Mouse (Mus musculus): ENCODE results near the gene Cfap46. TPM values are rescaled to one million over a fixed set of nuclear protein-coding genes. Genes with fewer than 3 reads are reported as not detected.
"Not testable (repeated sequence)": the region's sequence is repeated elsewhere in the genome, so short reads cannot be mapped to it uniquely, and the experiment has no call there.

Cfap46 gene
- polyA plus RNA-seq, 1 experiment from 2014 or later = 0.14 TPM

DNA sequence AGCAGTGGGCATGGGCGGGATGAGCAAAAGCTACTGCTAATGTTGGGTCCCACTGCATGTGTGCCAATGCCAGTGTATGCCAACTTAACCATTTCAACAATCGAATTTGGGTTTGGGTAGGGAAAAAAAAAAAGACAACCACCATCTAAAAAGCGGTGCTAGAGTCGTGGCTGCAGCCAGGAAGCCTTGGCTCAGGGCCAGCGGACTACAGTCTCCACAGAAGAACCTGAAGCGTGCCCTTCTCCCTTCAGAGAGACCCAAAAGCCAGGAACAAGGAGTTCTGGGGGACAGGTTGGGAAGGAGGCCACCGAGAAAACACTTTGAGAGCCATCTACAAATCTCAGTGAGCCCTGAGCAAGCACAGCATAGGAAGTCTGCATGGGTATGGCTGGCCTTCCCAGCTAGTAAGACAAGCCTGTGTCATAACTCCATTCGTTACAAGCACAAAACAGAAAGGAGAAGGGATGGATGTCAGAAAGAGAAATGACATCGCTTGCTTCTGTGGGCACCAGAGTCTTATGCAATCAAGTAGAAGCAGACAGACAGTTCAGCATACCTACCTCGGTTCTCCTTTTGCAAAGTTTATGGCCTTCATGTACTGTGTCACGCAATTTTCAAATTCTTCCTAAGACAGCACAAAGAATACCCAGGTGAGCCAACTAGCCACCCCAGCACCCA is 1.6 kb downstream of the Cfap46 start:
- Histone ChIP-seq H3K4me1 (ENCODE audit: control insufficient read depth, insufficient read depth, low read length) (no peaks in the 10 kb centered on the region), H3K4me3 (replicated peaks; ENCODE audit: low read length) (no peak overlapping the region), H3K27me3 (ENCODE audit: control insufficient read depth, insufficient read depth, low read length) (no peaks in the 10 kb centered on the region), H3K9me3 (replicated peaks; ENCODE audit: control insufficient read depth, low read length) (no peaks in the 10 kb centered on the region), H3K36me3 (ENCODE audit: control insufficient read depth, insufficient read depth, low read length) (no peaks in the 10 kb centered on the region), H3K27ac (ENCODE audit: low read length) (no peak overlapping the region), H3K9ac (ENCODE audit: low read length) (no peak overlapping the region), H3K4me2 (ENCODE audit: low read depth, low read length) (no peak overlapping the region)
- no peak for ATAC-seq (ENCODE audit: insufficient read depth, low FRiP score)
- WGBS = 74% methylated on average over 11 of the region's 11 CpGs

DNA sequence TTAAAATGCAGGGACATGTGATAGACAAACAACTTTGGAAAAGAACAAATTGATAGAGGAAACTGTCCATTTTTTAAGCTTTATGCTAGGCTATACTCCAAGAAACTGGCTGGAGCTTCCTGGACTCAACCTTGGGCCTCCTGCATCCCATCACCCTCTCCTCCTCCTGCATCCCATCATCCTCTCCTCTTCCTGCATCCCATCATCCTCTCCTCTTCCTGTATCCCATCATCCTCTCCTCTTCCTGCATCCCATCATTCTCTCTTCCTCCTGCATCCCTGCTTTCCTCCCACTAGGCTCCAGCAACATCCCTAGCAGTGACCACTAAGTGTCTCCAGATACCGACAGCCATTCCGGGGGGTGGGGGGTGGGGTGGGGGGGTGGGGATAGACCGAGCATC is 7.2 kb downstream of the Cfap46 start:
- H3K4me2 ChIP-seq (ENCODE audit: low read depth, low read length) = no peak overlapping the region
- H3K36me3 ChIP-seq (ENCODE audit: control insufficient read depth, insufficient read depth, low read length) = no peaks in the 10 kb centered on the region
- no peak overlapping the region for H3K4me3 ChIP-seq (replicated peaks; ENCODE audit: low read length)
- no peak for ATAC-seq (ENCODE audit: insufficient read depth, low FRiP score)
- H3K9me3 ChIP-seq (replicated peaks; ENCODE audit: control insufficient read depth, low read length) = no peaks in the 10 kb centered on the region
- H3K27ac ChIP-seq (ENCODE audit: low read length) = no peak overlapping the region
- 82% methylated on average over 3 of the region's 3 CpGs for WGBS
- H3K9ac ChIP-seq (ENCODE audit: low read length) = no peak overlapping the region
- H3K27me3 ChIP-seq (ENCODE audit: control insufficient read depth, insufficient read depth, low read length) = no peaks in the 10 kb centered on the region
- no peaks in the 10 kb centered on the region for H3K4me1 ChIP-seq (ENCODE audit: control insufficient read depth, insufficient read depth, low read length)

DNA sequence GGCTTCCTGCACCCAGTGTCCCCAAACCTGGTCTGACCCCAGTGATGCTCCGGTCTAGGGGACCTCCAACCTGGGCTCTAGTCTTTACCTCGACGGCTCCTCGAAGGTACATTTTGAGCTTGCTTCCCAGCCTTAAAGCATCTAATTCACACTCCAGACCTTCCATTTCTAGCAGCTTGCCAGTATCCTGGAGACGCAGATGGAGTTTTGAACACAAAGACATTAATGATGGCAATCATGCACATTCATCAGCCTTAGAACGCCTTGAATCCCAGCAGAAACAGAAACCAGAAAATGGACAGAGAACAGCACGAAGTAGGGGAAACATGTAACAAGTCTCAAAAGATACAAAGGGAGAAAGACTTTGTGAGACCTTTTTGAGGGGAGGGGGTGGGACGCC is 16.7 kb downstream of the Cfap46 start:
- no peak for ATAC-seq (ENCODE audit: insufficient read depth, low FRiP score)
- H3K27ac ChIP-seq (ENCODE audit: low read length) = no peak overlapping the region

DNA sequence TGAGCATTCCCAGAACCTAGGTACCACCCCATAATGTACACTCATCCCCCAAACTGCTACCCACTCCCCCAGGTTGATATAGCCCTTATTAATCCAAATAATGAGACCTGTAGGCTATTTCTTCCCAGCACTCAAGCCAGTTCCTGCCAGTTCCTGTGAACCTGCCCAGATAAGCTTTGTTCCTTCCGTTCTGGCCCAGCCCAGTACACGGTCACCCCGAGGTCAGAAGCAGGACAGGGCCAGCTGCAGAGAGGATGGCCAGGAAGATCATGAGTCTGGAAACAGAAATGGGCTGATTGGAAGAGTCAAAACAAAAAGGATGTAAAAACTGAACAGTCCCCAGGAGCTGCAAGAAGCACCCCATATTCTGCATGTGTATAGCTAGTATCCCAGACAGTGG is 20.3 kb downstream of the Cfap46 start:
- H3K4me2 ChIP-seq (ENCODE audit: low read depth, low read length) = no peak overlapping the region
- 49% methylated on average over 3 of the region's 3 CpGs for WGBS

More for the DNA sequence above, 16.7 kb downstream of the Cfap46 start:
- Histone ChIP-seq H3K36me3 (ENCODE audit: control insufficient read depth, insufficient read depth, low read length) (no peaks in the 10 kb centered on the region), H3K4me1 (ENCODE audit: control insufficient read depth, insufficient read depth, low read length) (no peaks in the 10 kb centered on the region), H3K9me3 (replicated peaks; ENCODE audit: control insufficient read depth, low read length) (no peaks in the 10 kb centered on the region), H3K9ac (ENCODE audit: low read length) (no peak overlapping the region), H3K27me3 (ENCODE audit: control insufficient read depth, insufficient read depth, low read length) (no peaks in the 10 kb centered on the region), H3K4me3 (replicated peaks; ENCODE audit: low read length) (no peak overlapping the region), H3K4me2 (ENCODE audit: low read depth, low read length) (no peak overlapping the region)
- WGBS = 68% methylated on average over 8 of the region's 8 CpGs

DNA sequence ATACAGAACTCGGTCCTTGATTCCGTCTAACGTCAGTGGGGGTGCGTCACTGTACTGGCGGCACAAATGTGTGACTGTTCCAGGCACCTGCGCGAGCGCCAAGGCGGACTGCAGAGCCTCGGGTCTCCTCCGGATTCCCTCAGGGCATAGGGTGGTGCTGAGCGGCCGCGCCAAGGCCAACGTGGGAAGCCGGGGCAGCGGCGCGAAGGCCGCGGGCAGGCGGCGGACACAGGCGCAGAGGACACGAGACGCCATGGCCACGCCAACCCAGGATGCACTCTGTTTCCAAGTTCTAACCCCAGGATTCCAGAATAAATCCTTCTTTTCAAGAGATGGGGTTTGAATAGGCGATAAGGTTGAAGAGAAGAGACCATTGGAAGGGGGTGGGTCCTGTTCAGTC is 23.7 kb downstream of the Cfap46 start:
- H3K9me3 ChIP-seq (replicated peaks; ENCODE audit: control insufficient read depth, low read length); H3K9ac ChIP-seq (ENCODE audit: low read length); H3K27me3 ChIP-seq (ENCODE audit: control insufficient read depth, insufficient read depth, low read length); H3K4me3 ChIP-seq (replicated peaks; ENCODE audit: low read length); H3K27ac ChIP-seq (ENCODE audit: low read length); H3K4me2 ChIP-seq (ENCODE audit: low read depth, low read length); H3K36me3 ChIP-seq (ENCODE audit: control insufficient read depth, insufficient read depth, low read length); H3K4me1 ChIP-seq (ENCODE audit: control insufficient read depth, insufficient read depth, low read length); ATAC-seq (ENCODE audit: insufficient read depth, low FRiP score): not testable (repeated sequence)
- 86% methylated on average over 24 of the region's 28 CpGs for WGBS

More for the DNA sequence above, 20.3 kb downstream of the Cfap46 start:
- H3K27ac ChIP-seq (ENCODE audit: low read length) = no peak overlapping the region
- H3K36me3 ChIP-seq (ENCODE audit: control insufficient read depth, insufficient read depth, low read length) = no peaks in the 10 kb centered on the region
- no peak overlapping the region for H3K9ac ChIP-seq (ENCODE audit: low read length)
- no peaks in the 10 kb centered on the region for H3K4me1 ChIP-seq (ENCODE audit: control insufficient read depth, insufficient read depth, low read length)
- H3K4me3 ChIP-seq (replicated peaks; ENCODE audit: low read length) = no peak overlapping the region
- no peak for ATAC-seq (ENCODE audit: insufficient read depth, low FRiP score)
- H3K9me3 ChIP-seq (replicated peaks; ENCODE audit: control insufficient read depth, low read length) = no peaks in the 10 kb centered on the region
- no peaks in the 10 kb centered on the region for H3K27me3 ChIP-seq (ENCODE audit: control insufficient read depth, insufficient read depth, low read length)

DNA sequence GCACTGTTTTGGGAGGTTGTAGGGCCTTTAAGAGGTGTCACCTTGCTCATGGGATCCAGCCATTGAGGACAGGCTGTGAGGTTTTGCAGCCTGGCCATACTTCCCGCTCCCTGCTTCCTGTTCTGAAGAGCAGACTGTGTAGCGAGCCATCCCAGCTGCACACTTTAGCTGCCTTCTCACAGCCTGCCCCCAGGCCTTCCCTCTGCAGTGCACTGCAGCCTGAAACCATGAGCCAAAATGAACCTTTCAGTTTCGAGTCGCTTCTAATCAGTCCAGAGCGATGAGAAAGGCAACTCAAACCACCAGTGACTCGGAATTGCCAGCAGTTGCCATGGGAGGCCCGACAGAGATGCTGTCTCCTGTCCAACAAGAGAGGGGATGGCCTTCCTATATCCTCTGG is 33.9 kb downstream of the Cfap46 start:
- no peaks in the 10 kb centered on the region for H3K36me3 ChIP-seq (ENCODE audit: control insufficient read depth, insufficient read depth, low read length)
- no peaks in the 10 kb centered on the region for H3K9me3 ChIP-seq (replicated peaks; ENCODE audit: control insufficient read depth, low read length)
- no peak for ATAC-seq (ENCODE audit: insufficient read depth, low FRiP score)
- no peak overlapping the region for H3K4me2 ChIP-seq (ENCODE audit: low read depth, low read length)
- no peak overlapping the region for H3K27ac ChIP-seq (ENCODE audit: low read length)
- H3K9ac ChIP-seq (ENCODE audit: low read length) = no peak overlapping the region
- no peaks in the 10 kb centered on the region for H3K4me1 ChIP-seq (ENCODE audit: control insufficient read depth, insufficient read depth, low read length)
- H3K4me3 ChIP-seq (replicated peaks; ENCODE audit: low read length) = no peak overlapping the region
- H3K27me3 ChIP-seq (ENCODE audit: control insufficient read depth, insufficient read depth, low read length) = no peaks in the 10 kb centered on the region
- 68% methylated on average over 7 of the region's 7 CpGs for WGBS

DNA sequence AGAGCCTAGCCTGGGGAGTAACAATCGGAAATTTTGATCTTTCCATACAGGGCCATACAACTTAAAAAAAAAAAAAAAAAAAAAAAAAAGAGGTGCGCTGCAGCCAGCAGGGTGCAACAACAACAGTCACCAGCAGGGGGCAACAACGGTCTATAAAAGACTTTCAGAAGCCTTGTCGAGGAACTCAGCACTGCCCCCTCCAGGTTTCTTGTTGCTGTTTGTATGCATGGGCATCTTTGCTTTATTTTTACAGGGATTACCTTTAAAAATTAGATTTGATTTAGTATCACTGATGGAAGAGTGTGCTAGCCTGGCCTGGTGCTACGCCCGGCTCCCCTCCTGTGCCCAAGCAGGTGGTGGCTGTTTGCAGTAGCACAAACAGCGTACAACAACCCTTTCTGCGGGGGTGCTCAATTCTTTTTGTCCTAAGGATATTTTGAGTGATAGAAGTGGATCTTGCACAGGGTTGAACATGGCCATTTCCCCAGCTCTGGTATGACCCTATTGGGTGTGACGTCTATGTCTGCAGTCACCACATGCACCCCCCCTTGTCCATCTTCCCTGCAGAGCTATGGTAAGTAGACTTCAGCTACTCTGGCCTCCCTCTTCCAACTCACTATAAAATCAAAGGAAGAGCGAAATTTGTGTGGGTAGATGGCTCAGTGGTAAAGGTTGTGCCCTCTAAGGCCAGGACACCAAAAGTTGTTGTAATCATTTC is 35.4 kb downstream of the Cfap46 start:
- H3K9me3 ChIP-seq (replicated peaks; ENCODE audit: control insufficient read depth, low read length) = no peaks in the 10 kb centered on the region
- no peak overlapping the region for H3K9ac ChIP-seq (ENCODE audit: low read length)
- ATAC-seq (ENCODE audit: insufficient read depth, low FRiP score) = no peak
- H3K27ac ChIP-seq (ENCODE audit: low read length) = no peak overlapping the region
- no peaks in the 10 kb centered on the region for H3K4me1 ChIP-seq (ENCODE audit: control insufficient read depth, insufficient read depth, low read length)
- H3K4me3 ChIP-seq (replicated peaks; ENCODE audit: low read length) = no peak overlapping the region
- H3K4me2 ChIP-seq (ENCODE audit: low read depth, low read length) = no peak overlapping the region
- H3K36me3 ChIP-seq (ENCODE audit: control insufficient read depth, insufficient read depth, low read length) = no peaks in the 10 kb centered on the region
- H3K27me3 ChIP-seq (ENCODE audit: control insufficient read depth, insufficient read depth, low read length) = no peaks in the 10 kb centered on the region
- WGBS = 42% methylated on average over 10 of the region's 10 CpGs

DNA sequence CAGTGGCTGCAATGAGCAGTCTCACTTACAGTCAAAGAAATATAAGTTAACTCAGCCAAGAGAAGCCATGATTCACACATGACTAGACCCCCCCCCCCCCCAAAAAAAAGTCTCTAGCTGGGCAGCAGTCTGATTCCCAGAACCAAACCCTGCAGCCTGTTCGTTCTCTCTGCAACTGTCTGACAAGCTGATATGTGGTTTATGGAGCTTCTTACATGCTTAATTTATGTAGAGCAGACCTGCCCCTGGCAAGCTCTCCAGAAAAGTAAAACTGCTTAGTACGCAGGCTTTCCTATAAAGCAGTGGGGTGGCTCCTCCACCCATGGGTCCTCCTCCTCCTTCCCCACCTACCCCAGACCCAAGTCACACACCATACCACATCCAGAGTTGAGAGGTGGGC is 50.2 kb downstream of the Cfap46 start:
- WGBS = 57% methylated on average over 2 of the region's 2 CpGs
- Histone ChIP-seq H3K4me3 (replicated peaks; ENCODE audit: low read length) (no peak overlapping the region), H3K9me3 (replicated peaks; ENCODE audit: control insufficient read depth, low read length) (no peaks in the 10 kb centered on the region)

DNA sequence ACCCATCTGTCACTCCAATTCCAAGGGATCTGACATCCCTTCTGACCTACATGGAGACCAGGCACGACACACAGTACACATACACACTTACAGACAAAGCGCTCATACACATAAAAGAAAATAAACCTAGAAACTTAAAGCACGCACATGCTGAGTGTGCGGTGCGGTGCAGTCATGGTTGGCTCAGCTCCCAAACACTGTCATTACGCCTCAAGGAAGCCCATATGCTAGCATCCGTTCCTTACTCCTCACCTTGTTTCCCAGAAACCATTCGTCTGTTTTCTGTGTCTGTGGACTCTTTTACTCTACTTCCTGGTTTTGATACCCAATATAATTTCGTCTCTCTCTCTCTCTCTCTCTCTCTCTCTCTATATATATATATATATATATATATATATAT is 58.5 kb downstream of the Cfap46 start:
- Histone ChIP-seq H3K9ac (ENCODE audit: low read length) (no peak overlapping the region), H3K4me2 (ENCODE audit: low read depth, low read length) (no peak overlapping the region), H3K9me3 (replicated peaks; ENCODE audit: control insufficient read depth, low read length) (no peaks in the 10 kb centered on the region), H3K27ac (ENCODE audit: low read length) (no peak overlapping the region), H3K27me3 (ENCODE audit: control insufficient read depth, insufficient read depth, low read length) (no peaks in the 10 kb centered on the region), H3K36me3 (ENCODE audit: control insufficient read depth, insufficient read depth, low read length) (no peaks in the 10 kb centered on the region), H3K4me3 (replicated peaks; ENCODE audit: low read length) (no peak overlapping the region), H3K4me1 (ENCODE audit: control insufficient read depth, insufficient read depth, low read length) (no peaks in the 10 kb centered on the region)
- WGBS = 73% methylated on average over 9 of the region's 9 CpGs
- no peak for ATAC-seq (ENCODE audit: insufficient read depth, low FRiP score)

More for the DNA sequence above, 50.2 kb downstream of the Cfap46 start:
- Histone ChIP-seq H3K4me1 (ENCODE audit: control insufficient read depth, insufficient read depth, low read length) (no peaks in the 10 kb centered on the region), H3K9ac (ENCODE audit: low read length) (no peak overlapping the region), H3K27me3 (ENCODE audit: control insufficient read depth, insufficient read depth, low read length) (no peaks in the 10 kb centered on the region), H3K36me3 (ENCODE audit: control insufficient read depth, insufficient read depth, low read length) (no peaks in the 10 kb centered on the region), H3K27ac (ENCODE audit: low read length) (no peak overlapping the region), H3K4me2 (ENCODE audit: low read depth, low read length) (no peak overlapping the region)
- no peak for ATAC-seq (ENCODE audit: insufficient read depth, low FRiP score)
